Mouse (Mus musculus) T-helper 2 cell (primary cell): Measurements from ENCODE around the gene Mta1.

ENCODE experiments used
- in situ Hi-C: fragments of 300-600 bp; cut with MboI, MseI; formaldehyde crosslinking; loops from one replicate; pipeline ENCODE4 v1.15.1; 2025; ENCODE audit warnings: high pct_unique_total_duplicates

Mta1 gene

DNA sequence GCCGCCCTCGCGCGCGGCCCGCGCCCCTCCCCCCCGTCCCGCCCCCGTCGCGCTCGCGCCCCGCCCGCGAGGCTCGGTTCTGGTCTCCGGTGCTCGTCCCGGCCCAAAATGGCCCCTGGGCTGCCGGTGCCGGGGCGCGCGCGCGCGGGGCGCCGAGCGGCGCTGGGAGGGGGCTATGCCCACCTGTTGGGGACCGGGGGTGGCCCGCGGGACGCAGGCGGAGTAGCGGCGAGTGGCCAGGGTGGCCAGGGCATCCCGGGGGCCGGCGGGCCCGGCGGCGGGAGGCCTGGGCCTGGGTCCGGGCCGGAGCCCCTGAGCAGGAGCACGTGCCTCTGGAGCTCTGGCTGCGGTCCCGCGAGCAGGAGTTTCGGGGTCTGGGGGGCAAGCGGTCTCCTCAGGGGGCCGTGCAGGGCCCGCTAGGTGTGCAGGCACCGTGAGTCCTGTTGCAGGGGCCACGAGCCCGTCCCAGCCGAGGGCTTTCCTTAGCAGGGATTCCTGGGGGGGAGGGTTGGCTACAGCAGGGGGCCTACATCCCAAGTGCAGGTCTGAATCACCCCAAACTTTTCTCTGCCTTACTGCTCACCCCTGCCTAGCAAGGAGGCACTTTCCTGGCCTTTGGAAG lies 563 bp downstream of the Mta1 start:
- in situ Hi-C loops: no loop called here

DNA sequence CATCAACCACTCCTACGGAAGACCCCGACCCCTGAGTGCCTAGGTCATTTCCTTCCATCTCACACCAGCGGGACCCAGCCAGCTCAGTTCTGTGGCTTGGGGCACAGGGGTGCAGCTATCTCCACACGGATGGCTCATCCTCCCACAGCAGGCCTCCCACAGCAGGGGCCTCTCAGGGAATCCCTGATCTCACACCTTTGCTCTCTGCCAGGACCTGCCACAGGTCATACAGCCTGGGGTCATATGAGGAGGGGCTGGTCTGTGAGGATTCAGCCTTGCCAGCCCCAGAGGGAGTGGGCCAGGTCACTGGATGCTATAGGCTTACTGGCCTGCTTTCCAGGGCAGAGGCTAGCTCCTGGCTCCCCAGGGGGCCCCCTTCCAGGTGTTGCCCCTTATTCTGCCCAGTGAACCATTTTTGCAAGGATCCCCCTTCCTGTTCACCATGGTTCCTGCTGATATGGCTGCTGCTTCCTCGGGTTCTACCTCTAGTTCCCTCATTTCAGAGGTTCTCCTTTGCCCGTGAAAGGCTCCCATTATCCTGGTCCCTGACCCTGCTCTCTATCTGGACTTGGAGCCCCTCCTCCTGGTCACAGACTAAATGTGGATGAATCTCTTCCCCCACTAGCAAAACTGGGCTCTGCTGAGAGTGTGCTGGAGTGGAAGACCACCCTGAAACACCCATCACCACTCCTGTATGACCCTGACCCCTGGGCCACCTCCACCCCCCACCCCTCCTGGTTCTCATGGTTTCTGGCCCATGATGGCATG lies 1.6 kb downstream of the Mta1 start:
- in situ Hi-C loops: no loop called here

DNA sequence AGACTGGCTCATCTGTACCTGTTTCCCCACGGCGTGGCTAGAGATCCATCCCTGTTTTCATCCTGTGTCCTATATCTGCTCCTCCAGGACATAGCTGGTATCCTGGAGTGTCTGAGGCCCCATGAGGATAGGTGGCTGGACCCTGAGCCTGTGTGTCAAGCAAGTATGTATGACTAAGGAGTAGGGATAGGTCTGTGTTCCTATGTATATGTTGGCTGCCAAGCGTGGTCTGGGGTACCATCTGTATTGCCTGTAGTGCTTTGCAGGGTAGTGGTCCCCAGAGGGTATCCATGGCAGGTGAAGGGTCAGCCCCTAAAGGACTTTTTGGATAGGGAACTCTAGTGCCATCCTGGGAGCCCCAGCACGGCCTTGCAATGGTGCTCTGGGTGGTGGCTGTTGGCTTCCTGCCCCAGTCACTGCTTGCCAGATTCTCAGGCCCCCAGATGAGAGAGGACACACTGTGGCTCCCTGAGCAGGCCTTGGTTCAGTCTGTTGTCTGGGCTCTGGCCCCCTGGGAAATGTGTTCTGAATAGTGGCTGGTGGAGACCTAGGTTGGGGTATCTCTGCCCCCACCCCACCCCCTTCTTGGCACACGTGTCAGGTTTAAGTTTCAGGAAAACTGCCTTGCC lies 2.5 kb downstream of the Mta1 start:
- in situ Hi-C loops: no loop called here

DNA sequence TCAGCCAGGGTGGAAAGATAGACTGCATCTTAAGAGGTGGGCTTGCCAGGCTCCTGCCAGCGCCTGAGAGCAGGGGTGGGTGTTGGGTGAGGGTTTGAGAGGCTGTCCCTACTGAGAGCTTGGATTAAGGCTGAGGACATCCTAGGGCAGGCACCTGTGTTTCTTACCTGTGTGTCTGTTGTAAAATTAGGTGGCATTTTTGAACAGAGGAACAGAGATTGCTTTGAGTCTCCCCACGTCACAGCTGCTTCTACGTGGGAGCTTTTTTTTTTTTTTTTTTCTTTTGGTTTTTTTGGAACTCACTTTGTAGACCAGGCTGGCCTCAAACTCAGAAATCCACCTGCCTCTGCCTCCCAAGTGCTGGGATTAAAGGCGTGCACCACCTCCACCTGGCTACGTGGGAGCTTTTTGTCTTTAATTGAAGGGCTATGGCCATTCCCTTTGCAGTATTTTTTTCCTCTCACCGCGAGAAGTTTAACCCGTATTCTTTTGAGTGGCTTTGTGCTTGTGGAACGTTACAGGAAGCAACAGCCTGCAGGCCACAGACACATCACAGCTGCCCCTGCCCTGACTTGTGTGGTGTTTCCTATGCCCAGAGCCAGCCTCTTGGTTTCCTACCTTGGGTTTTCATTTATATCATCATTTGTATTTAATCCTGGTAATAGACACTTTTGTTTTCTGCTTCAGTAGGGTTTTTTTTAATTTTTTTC lies 3.3 kb downstream of the Mta1 start:
- in situ Hi-C loops: no loop called here

DNA sequence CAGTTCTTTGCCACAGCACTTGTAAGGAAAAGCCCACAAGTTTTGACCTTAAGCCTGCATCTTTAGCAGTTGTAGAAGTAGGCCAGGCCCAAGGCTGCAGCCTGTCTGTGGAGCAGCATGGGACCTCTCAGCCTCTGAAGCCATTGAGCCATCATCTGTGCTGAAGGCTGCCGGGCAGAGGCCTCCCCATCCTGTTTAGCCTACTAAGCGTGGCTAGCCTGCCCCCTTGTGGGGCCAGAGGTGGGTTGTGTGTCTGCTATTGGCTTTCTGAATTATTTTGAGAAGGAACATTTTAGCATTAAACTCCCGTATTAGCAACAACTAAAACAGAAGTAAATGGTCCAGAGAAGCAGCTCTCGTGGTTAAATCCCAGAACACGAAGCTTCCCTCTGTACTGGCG lies 4.4 kb downstream of the Mta1 start:
- in situ Hi-C loops: no loop called here

DNA sequence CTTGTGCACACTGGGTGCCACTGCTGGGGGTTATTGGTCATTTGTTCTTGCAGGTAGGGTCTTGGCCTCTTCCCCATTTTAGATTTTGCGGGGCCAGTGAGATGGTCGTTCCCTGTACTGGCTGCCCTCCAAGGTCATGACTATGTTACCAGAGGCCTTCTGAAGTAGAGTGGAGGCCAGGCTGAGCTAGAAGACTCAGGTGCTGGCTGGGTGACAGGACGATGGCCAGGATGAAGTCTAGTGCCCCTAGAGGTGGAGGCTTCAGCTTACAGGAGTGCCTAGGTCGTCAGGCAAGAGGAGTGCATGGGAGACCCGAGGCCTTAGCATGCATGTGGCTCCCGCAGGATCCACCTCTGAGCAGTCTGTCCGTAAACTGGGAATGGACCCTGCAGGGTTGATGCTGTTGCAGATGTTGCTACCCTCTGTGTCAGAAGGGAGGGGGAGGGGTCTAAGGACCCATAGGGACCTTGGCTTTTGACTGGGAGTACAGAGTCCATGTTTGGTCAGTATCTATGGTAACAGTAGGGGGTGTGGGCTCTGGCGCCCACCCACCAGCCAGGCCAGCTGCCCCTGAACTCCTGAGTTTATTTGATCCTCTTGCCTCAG lies 5.9 kb downstream of the Mta1 start:
- in situ Hi-C loops: no loop called here

DNA sequence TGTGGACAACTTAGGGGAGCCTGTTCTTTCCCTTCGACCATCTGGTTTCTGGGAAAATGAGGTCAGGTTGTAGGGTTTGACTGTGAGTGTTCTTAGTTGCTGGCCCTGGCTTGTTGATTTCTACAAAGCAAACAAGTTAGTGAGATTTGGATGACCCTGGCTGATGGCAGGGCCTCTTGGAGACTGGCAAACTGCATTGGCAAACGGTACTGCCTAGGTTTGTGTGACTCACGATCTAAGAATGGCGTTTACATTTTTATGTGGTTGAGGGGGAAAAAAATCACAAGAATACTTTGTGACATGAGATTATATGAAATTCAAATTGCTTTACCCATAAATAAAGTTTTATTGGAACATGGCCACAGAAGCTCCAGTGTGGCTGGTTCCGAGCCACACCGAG lies 8.3 kb downstream of the Mta1 start:
- in situ Hi-C loops: no loop called here

DNA sequence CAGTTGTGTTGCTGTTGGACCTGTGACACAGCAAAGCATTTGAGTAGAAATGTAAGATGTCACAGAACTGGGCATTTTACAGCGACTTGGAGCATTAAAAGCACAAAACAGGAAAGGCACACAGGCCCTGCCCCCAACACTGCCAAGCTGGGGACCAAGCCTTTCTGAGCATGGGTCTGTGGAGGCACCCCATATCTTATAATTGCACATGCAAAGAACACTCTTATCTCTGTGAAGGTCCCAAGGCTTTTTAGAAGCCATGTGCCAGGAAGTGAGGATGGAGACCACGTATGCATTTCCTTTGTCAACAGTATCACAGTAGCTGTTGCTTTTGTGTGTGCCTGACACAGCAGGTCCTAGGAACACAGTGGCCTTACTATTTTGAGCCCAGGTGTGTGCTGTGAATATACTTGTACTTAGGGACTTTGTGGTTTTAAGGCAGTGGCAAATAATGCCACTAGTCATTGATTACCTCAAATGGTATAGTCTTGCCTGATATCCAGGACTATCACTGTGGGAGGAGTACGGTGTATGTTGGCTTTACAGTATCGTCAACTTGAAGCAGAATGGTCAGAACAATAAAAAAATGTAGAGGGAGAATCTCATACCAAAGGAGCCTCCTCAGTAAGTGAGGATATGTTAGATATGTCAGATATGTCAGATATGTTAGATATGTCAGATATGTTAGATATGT lies 9.5 kb downstream of the Mta1 start:
- in situ Hi-C loops: no loop called here

DNA sequence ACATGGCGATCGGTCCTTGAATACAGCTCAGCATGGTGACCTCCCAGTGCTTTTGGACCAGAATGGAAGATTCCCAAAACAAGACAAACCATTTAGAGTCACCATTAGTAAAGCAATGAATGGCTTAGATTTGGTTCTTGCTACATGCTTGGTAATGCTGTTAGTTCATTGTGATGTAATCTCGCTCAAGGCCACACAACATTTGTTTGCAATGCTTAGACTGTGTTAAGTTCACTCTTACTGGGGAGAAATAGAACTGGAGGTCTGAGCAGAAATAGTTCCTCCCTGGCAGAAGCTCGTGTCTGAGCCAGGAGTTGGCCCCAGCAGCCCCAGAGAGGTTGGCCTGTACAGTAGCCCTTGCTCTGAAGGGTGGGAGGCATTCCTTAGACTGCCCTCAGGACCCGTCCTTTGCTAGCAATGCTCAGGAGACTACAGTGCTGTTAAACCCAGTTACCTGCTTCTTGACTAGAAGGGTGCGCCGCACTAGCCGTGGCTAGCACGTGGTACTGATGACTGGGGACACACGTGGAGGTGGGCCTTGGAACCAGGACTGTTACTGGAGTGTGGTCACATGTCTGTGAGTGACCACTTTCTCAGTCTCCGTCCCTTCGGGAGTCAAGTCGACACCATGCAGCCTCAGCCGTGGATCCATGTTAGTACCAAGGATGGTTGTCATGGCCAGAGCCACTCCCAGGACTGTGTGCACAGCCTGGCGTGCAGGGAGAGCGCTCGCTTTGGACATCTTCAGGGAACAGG lies 10.6 kb downstream of the Mta1 start:
- in situ Hi-C loops: no loop called here

DNA sequence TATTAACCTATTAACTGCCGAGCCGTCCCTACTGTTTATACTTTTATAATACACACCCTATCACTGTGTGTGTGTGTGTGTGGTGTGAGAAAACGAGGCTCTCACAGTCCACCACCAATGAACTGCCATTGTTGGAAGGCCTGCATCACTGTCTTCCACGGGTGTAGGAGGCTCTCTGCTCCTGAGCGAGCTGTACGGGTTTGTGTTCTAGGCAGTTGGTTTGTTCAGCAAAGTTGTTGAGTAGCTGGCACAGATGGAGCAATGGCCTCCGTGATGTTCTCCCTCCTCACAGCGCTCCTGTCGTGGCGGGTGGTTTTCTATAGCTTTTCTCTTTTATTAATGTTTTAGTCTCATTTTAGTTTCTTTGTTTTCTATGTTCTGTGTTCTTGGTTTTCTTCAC lies 11.7 kb downstream of the Mta1 start:
- in situ Hi-C loops: no loop called here

DNA sequence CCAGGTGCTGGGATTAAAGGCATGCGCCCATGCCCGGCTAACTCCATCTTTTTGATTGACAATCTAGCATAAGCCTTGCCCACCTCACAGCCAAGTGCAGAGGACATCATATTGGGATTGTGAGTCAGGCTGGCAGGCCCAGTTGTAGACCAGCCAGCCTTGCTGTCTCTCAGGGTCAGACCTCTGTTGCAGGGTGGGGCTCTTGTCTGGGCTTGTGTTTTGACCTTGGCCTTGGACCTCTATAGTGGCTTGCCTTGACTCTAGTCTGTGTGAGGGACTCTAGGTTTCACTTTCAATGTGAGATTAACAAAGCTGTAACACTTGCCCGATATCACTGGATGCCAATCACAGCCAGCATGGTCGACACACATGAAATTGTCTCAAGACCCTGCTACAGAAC lies 16.1 kb downstream of the Mta1 start:
- in situ Hi-C loops: no loop called here

DNA sequence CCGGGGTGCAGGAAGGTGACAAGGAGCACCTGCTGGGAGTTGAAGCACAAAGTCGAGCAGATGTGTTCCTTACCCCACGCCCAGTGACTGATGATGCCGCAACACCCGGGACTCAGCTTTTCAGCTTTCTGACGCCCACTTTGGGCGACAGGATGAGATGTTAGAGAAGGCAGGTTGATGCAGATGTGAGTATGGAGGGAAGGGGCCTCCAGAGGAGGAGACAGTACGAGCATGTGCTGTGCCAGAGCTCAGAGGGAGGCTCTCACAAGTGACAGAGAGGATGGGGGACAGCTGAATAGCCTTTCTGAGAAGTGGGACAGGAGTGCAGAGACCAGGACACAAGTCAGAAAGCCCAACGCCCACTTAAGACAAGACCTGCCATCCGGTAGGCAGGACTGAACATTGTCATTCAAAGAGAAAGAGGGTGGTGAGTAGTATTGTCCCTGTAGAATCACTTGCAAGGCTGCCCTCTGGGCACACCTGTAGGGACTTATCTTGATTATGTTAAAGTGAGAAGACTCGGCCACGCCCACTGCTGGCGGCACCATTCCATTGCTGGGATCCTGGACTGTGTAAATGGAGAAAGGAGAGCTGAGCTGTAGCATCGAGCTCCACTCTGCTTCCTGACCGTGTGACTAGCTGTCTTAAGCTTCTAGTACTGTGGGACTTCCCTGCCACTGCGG lies 16.9 kb downstream of the Mta1 start:
- in situ Hi-C loops: no loop called here

DNA sequence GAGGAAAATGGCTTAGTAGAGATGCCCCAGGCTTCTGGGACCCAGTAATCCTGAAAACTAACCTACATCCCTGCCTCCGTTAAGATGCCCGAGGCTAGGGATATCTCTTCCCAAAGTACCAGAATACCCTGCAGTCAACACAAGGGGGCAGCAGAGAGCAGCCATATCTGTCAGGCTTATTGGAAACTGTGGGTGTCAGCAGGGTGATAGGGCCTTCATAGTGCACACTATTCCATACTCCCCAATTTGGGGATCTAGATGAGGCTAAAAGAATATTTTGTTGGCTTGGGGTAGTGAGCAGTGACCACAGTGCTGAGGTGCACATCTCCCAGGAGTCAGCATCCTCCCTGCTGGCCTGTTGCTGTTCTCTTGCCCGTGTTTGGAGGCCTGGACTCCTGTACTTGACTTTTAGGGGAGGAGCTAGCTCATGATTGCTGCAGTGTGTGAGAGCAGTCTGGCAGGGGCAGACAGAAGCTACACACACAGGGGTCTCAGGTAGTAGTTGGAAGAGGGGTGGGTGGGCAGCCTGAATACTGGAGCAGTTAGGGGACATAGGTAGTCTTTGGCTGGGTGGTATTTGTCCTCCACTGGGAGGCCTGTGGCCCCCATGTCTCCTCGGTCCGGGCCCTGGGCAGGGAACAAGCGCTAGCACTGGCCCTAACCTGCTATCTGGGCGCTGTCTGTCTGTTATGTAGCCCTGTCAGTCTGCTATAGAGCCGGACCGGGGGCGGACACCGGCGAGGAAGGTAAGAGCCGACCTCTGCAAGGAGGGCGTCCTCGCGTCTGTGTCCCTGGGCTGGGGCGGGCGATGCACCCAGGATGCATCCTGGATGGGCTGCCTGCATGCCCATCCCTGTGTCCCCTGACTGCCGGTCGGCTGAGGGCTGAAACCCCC lies 21.7 kb downstream of the Mta1 start:
- in situ Hi-C loops: no loop called here

DNA sequence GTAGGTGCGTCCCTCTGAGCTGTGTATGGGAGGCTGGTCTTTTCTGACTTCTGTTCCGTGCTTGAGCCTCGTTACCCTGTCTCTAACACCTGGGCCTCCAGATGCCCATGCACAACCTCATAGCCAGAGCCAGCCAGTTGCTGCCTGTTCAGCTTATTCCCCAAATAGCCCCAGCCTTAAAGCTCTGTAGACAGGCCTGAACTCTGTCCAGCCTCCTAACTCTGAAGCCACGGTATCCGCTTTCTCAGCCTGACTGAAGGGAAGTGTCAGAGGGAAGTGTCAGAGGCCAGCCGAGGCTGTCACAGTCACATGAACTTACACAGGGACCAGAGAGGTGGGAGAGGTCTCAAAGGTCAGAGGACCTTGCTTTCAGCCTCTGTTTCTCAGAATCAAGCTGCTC lies 26.6 kb downstream of the Mta1 start:
- in situ Hi-C loops: no loop called here

DNA sequence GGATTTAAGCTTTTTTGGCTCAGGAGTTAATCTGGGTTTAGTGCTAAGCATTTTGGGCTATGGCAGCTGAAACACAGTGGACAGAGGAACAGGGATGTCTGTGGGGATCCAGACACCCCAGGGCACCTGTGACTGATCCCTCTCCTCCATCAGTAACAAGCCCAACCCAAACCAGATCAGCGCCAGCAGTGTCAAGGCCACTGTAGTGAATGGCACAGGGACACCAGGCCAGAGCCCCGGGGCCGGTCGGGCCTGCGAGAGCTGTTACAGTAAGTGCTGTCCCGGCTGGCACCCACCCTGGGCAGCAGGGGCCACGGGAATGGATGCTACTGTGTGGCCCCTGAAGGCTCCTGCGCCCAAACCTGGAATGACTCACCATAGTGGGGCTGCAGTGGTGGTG lies 32.7 kb downstream of the Mta1 start:
- in situ Hi-C loops: no loop called here

DNA sequence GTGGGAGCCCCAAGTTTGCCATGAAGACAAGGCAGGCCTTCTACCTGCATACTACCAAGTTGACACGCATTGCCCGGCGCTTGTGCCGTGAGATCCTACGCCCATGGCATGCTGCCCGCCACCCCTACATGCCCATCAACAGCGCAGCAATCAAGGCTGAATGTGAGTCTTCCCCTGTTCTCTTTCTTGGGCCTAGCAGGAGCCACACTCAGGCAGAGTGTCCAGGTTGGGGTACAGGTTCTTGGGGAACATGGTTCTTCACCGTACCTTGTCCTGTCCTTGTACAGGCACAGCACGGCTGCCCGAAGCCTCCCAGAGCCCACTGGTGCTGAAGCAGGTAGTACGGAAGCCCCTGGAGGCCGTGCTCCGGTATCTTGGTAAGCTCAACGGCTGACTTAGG lies 33.5 kb downstream of the Mta1 start:
- in situ Hi-C loops: no loop called here

DNA sequence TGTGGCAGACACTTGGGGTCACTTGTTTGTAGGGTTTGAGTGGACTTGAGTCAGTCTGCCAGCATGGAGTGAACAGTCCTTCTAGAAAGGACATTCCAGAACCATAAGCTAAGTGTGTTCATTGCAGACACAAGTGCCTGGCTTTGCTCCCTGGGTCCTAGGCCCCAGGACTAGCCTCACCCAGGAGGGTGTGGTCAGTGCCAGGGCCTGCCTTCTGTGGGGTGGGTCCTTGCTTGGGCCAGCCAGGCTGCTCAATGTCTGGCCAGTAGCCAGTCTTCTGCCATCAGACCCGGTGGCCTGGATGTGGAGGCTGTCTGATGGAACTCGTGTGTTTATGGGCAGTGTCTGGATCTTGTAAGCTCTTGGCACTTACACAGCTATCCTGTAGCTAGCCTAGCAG lies 34.5 kb downstream of the Mta1 start:
- in situ Hi-C loops: no loop called here

DNA sequence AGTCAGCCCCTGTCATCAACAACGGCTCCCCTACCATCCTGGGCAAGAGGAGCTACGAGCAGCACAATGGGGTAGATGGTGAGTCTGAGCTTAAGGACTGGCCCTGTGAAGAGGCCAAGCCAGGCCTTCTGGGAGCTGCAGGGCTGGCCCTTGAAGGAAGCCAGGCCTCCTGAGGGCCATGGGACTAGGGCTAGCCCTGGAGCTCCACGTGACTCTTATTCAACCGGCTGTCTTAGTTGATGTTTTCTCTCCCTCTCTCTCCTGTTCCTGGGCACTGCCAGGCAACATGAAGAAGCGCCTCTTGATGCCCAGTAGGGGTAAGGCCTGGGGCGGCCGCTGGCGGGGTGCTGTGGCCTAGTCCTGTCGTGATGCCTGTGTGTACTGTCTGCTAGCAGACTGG lies 35.2 kb downstream of the Mta1 start:
- in situ Hi-C loops: no loop called here

DNA sequence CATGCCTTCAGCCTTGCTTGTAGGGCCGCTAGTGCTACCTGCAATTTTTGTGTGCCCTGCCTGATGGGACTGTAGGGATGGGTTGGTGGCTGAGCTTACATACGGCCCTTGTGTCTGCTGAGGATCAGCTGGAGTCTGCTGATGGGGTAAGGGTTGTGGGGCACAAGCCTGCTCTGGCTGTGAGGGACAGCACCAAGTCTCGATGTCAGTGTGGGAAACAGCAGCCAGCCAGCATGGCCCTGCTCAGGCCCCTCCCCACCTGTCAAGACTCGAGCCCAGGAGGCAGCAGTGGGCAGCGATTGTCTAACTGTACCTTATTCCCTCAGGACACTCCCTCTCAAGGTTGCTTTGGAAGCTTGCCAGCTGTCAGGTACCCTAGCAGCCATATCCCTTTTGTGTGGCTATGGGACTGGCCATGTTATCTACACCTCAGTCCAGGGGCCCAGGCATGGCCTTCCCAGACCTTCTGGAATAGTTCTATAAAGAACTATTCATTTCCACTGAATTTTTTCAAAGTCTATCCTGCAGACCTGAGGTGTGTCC lies 35.9 kb downstream of the Mta1 start:
- in situ Hi-C loops: no loop called here
